Mouse (Mus musculus) lung, embryonic 14.5 days (tissue): ENCODE measurements at regions not wholly inside any gene's neighbourhood (a gene's known extent, or its start where the extent isn't known, plus 50 kb on each side); places are given as distances from the start of the nearest gene placed in this dataset.

Source experiments
- ATAC-seq: fragments of 200-750 bp; cut with Nextera tagmentation; 2 replicates; pipeline ENCODE4 v1.8.0; 2017; ENCODE audit warnings: mild to moderate bottlenecking, moderate TSS enrichment, moderate library complexity; ENCODE audit not compliant: insufficient read depth
- DNase-seq: peaks from one replicate; pipeline ENCODE4 v3.0.0-alpha.2; 2015
- H3K27ac ChIP-seq: fragments of 300-500 bp; sonication (generic); 2 replicates; pipeline ENCODE4 v1.5.1; 2014; ENCODE audit warnings: low read depth, mild to moderate bottlenecking, moderate library complexity
- H3K27me3 ChIP-seq: fragments of 300-500 bp; sonication (generic); 2 replicates; pipeline ENCODE4 v1.6.1; 2014; ENCODE audit warnings: low read length, control low read depth; ENCODE audit not compliant: insufficient read depth
- H3K36me3 ChIP-seq: fragments of 300-500 bp; sonication (generic); 2 replicates; pipeline ENCODE4 v1.6.1; 2014; ENCODE audit warnings: control low read depth; ENCODE audit not compliant: insufficient read depth
- H3K4me1 ChIP-seq: fragments of 300-500 bp; sonication (generic); 2 replicates; pipeline ENCODE4 v1.6.1; 2014; ENCODE audit warnings: antibody characterized with exemption, control low read depth; ENCODE audit not compliant: insufficient read depth
- H3K4me2 ChIP-seq: fragments of 300-500 bp; sonication (generic); 2 replicates; pipeline ENCODE4 v1.6.1; 2014; ENCODE audit warnings: mild to moderate bottlenecking
- H3K4me3 ChIP-seq: fragments of 300-500 bp; sonication (generic); 2 replicates; pipeline ENCODE4 v1.5.1; 2014; ENCODE audit warnings: low read depth, low read length
- H3K9ac ChIP-seq: fragments of 300-500 bp; sonication (generic); 2 replicates; pipeline ENCODE4 v1.6.1; 2014
- H3K9me3 ChIP-seq: fragments of 300-500 bp; sonication (generic); 2 replicates; pipeline ENCODE4 v1.6.1; 2016; ENCODE audit warnings: low read depth, low read length, control low read depth
- CTCF ChIP-seq: IDR thresholded peaks from 2 replicates; pipeline ENCODE4 v1.5.1; 2016; ENCODE audit warnings: antibody characterized with exemption, low read depth
- WGBS: fragments of 180-500 bp; shearing (Covaris S2); extraction: QIAGEN DNeasy Blood & Tissue Kit; methylation state at CpG from one replicate; pipeline ENCODE4 v1.1.7; 2014; 5-methylcytosine and 5-hydroxymethylcytosine counted together

DNA sequence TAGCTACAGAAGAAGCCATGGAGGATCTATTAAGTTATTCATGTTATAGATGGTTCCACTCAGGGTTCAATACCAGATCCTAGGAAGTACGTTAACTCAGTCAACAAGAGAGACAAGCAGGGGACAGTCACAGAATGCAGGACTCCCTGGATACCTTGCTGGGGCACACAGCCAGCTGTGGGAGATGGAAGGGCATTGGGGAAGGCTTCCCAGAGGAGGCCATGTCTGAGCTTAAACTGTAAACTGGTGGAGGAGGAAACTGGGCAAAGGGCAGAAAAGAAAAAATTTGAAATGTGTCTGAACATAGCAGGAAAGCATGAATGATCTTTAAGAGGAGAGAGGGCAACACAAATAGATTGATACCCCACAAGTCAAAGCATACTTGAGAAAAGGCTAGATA is 229.5 kb downstream of the Emx2 start:
- WGBS, result 77% methylated on average over 1 of the region's 1 CpGs
- Histone ChIP-seq H3K27me3 (no peaks in the 10 kb centered on the region), H3K9me3 (no peaks in the 10 kb centered on the region), H3K4me2 (no peak overlapping the region), H3K27ac (no peak overlapping the region), H3K36me3 (no peaks in the 10 kb centered on the region), H3K9ac (no peak overlapping the region), H3K4me1 (no peaks in the 10 kb centered on the region), H3K4me3 (no peak overlapping the region)
- TF ChIP-seq CTCF, result no peak
- DNase-seq (no peak), ATAC-seq (no peak)

GRCm38 (mm10) chr19:59691541-59692096 is 233.4 kb downstream of the Emx2 start:
- ATAC-seq, result no peak
- no peak for DNase-seq
- H3K9ac ChIP-seq, result no peak overlapping the region
- H3K4me3 ChIP-seq, result no peak overlapping the region
- no peak for TF ChIP-seq CTCF
- H3K36me3 ChIP-seq, result no peaks in the 10 kb centered on the region
- no peaks in the 10 kb centered on the region for H3K27me3 ChIP-seq
- no peak overlapping the region for H3K27ac ChIP-seq
- no peaks in the 10 kb centered on the region for H3K4me1 ChIP-seq
- H3K4me2 ChIP-seq, result no peak overlapping the region
- H3K9me3 ChIP-seq, result no peaks in the 10 kb centered on the region
- 77% methylated on average over 15 of the region's 15 CpGs for WGBS

DNA sequence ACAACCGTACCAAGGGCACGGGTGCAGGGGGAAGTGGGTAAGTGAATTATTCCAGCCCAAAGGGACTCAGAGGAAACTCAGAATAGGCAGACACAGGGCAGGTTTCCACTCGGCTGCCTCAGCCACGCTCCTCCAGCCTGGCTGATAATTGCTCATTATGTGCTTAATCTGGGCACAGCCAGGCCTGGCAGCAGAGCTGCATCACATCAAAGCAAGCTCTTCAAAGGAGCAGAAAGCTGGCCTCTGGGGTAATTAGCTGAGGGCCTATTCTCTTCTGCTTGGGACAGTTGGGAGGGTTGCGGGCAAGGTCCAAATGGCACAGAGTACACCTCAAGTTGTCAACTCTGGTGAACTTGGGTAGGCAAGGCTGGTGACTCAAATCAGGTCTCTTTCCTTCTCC is 239.5 kb downstream of the Emx2 start:
- Histone ChIP-seq H3K9me3 (no peaks in the 10 kb centered on the region), H3K27me3 (no peaks in the 10 kb centered on the region), H3K9ac (no peak overlapping the region), H3K36me3 (no peaks in the 10 kb centered on the region), H3K4me2 (no peak overlapping the region), H3K4me3 (no peak overlapping the region), H3K27ac (no peak overlapping the region), H3K4me1 (no peaks in the 10 kb centered on the region)
- DNase-seq (no peak), ATAC-seq (no peak)
- 70% methylated on average over 5 of the region's 5 CpGs for WGBS
- no peak for TF ChIP-seq CTCF

- 58% methylated on average over 3 of the region's 3 CpGs for WGBS
Observed at GRCm38 (mm10) chr19:59700187-59700586, 242.0 kb downstream of the Emx2 start.

DNA sequence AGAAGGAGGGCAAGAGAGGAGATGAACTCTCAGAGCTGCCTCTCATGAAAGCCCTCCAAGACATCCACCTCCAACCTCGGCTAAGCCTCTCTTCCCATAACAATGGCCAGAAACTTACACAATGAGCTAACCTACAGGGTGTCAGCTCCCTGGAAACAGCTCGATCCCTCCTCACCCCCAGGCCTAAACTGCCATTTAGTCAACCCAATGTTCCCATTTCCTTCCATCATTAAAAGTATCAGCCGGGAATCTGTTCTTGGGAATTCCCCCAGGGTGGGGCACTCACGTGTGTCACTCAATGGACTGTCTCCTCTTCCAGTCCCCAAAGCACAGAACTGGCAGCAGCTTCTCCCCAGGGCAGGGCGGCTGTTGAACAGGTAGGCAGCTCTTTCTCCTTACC is 236.3 kb downstream of the Rab11fip2 start:
- Histone ChIP-seq H3K9ac (no peak overlapping the region), H3K4me2 (no peak overlapping the region), H3K4me3 (no peak overlapping the region), H3K36me3 (no peaks in the 10 kb centered on the region), H3K4me1 (no peaks in the 10 kb centered on the region), H3K9me3 (no peaks in the 10 kb centered on the region), H3K27me3 (no peaks in the 10 kb centered on the region), H3K27ac (no peak overlapping the region)
- WGBS, result 67% methylated on average over 5 of the region's 5 CpGs
- no peak for DNase-seq
- no peak for ATAC-seq
- no peak for TF ChIP-seq CTCF

More at GRCm38 (mm10) chr19:59700187-59700586, 242.0 kb downstream of the Emx2 start:
- Histone ChIP-seq H3K9ac (no peak overlapping the region), H3K4me3 (no peak overlapping the region), H3K4me1 (no peaks in the 10 kb centered on the region), H3K4me2 (no peak overlapping the region), H3K27ac (no peak overlapping the region), H3K27me3 (no peaks in the 10 kb centered on the region), H3K36me3 (no peaks in the 10 kb centered on the region), H3K9me3 (no peaks in the 10 kb centered on the region)
- no peak for DNase-seq
- ATAC-seq, result no peak
- TF ChIP-seq CTCF, result no peak

DNA sequence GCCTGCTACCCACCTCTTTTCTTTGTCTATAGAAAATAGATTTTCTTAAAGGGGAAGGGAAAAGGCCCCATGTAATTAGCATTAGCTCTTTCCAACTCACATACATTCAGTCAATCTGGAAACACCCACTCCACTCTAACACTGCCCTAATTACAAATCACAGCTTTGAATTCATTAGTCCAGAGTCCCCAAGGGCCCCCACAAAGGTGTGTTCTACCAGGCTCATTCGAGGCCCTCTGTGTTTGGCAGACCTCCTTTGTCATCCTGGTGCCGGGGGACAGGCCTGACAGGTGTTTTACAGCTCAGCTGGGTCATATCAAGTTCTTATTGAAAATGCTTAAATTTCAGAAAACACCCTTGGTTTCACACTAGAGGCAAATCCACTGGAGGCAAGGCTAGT is 234.3 kb downstream of the Rab11fip2 start:
- no peak for DNase-seq
- Histone ChIP-seq H3K9ac (no peak overlapping the region), H3K9me3 (no peaks in the 10 kb centered on the region), H3K27me3 (no peaks in the 10 kb centered on the region), H3K4me3 (no peak overlapping the region), H3K36me3 (no peaks in the 10 kb centered on the region), H3K4me2 (no peak overlapping the region), H3K27ac (no peak overlapping the region), H3K4me1 (no peaks in the 10 kb centered on the region)
- TF ChIP-seq CTCF, result no peak
- 32% methylated on average over 2 of the region's 2 CpGs for WGBS
- no peak for ATAC-seq

DNA sequence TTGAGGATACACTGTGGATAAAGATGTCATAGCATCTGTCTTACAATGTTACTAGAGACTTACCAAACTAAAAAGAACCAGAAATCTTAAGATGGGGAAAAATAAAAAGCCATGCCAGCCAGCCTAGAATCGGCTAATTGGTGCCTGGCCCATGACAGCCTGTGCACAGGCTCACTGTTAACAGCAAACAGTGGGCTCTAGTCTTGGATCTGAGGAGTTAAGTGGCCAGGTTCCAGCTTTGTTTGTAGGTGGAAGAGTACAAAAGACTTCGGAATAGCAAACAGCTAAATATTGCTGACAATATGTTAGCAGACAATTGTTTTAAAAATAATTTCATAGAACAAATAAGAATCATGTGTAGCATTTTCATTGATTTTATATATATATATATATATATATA is 228.4 kb downstream of the Rab11fip2 start:
- 84% methylated on average over 2 of the region's 2 CpGs for WGBS
- H3K9ac ChIP-seq, result no peak overlapping the region

More for the DNA sequence above, 228.4 kb downstream of the Rab11fip2 start:
- Histone ChIP-seq H3K27me3 (no peaks in the 10 kb centered on the region), H3K27ac (no peak overlapping the region), H3K36me3 (no peaks in the 10 kb centered on the region), H3K4me2 (no peak overlapping the region), H3K9me3 (no peaks in the 10 kb centered on the region), H3K4me1 (no peaks in the 10 kb centered on the region), H3K4me3 (no peak overlapping the region)
- DNase-seq, result no peak
- no peak for ATAC-seq
- no peak for TF ChIP-seq CTCF
